Mouse (Mus musculus): ENCODE results near the gene Apmap.
"Not testable (repeated sequence)": the region's sequence is repeated elsewhere in the genome, so short reads cannot be mapped to it uniquely, and the experiment has no call there.

The Apmap gene

DNA sequence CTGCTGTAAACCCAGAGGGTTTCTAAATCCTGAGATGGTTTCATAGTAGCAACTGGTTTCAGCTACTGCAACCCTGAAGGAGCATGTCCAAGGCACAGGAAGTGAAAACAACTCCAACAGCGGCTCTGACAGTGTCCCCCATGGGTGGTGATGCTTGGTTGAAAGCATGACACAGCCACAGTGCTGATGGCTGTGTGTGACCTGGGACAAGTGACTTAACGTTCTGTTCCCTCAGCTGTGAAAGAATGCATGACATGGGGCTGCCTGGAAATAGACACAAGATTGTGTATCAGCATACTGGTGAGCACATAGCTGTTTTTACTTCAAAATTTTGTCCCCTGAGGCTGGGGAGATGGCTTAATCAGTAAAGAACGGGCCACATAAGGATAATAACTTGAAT lies 13.3 kb upstream of the Apmap start:
- no peak for DNase-seq (ENCODE audit: low read depth, low spot score)

GRCm38 (mm10) chr2:150610097-150610496 lies 1.7 kb upstream of the Apmap start:
- no peak for DNase-seq (ENCODE audit: low read depth, low spot score)

GRCm38 (mm10) chr2:150608872-150609560 lies 649 bp upstream of the Apmap start:
- peak; percentile 82 for DNase-seq (ENCODE audit: low read depth, low spot score)

GRCm38 (mm10) chr2:150607086-150607485 lies 1.3 kb downstream of the Apmap start:
- DNase-seq (ENCODE audit: low read depth, low spot score) = no peak

DNA sequence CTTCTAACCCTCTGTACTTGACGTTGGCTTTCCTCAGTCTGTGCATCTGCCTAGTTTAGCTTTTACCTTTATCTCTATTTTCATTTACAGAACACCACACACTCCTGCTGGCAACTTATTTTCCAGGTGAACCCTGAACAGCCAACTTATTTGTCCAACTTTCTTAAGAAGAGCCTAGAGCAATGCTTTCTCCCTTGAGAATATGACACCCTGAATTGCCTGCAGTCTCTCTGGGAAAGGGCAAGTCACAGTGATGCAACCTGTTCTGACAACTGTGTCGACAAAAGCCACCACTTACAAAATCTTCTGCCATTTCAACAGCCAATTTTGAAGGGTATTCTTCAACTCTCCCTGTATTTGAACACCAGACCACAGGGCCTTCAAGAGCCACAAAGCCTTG lies 3.6 kb downstream of the Apmap start:
- no peak for DNase-seq (ENCODE audit: low read depth, low spot score)

DNA sequence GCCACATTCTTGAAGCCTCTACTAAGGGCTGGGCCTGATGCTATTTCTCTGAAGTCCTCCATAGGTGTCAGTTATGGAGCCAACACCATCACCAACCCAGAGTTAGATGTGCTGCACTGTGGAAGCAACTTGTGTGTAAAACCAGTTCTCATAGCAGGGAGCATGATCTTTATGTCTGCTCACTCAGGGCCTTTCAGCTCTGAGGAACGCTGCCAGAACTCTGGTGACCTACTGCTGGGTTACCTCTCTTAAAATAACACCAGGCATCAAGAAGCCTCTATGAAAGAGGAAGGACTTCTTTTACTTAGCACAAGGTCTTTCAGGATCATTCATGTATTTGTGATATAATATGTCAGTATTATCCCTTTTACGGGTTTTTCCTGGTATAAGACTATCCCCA lies 6.2 kb downstream of the Apmap start:
- DNase-seq (ENCODE audit: low read depth, low spot score) = peak; percentile 50

DNA sequence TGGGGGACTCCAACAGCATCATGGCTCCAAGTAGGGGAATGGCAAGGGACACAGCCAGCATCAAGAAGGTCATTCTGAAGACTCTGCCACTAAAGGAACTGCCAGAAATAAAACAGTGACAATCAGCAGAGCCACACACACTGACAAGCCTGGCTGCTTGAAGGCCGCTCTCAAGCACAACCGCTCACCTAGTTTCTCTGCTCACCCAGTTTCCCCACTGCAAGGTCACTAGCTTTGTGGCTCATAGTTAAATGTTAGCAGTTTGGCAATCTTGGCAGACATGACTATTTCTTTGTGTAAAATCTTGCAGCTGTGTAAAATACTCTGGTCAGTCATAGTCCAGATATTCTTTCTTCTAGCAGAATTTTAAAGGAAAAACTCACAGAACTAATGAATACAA lies 8.1 kb downstream of the Apmap start:
- DNase-seq (ENCODE audit: low read depth, low spot score) = no peak

GRCm38 (mm10) chr2:150595411-150596190 lies 12.8 kb downstream of the Apmap start:
- no peak for DNase-seq (ENCODE audit: low read depth, low spot score)

DNA sequence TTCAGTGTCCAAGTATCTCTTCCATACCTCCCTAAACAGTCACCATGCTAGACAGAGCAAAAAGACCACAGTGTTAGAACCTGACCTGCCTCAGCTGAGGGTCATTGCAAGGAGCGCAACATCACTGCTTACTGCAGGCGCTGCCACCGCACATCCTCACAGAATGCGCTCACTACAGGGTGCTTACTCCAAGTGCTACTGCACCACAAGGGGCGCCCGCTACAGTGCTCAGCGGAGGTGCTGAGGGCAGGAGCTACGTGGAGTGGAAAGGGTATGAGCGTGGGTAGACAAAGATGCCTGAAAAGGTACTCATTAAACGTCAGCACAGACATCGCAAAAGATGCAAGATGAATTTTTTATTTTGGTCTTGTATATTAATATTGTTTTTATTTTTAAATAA lies 19.3 kb downstream of the Apmap start:
- no peak for DNase-seq (ENCODE audit: low read depth, low spot score)

DNA sequence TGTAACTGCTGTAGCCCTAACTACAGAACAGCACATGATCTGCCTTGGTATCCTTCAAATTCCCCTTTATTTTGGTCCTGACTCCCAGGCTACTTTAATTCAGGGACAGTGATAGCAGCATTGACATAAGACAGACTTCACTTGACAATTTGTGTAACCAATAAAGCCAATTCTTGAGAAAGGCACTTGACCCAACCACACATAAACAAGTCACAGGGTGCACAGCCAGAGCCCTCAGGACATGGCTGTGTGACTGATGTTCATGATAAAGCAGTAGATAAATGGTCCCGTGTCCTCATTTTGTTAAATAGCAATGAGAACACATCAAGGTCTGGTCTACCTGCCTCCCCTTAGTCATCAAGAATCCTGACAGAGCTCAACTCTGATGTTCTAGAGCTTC lies 28.7 kb downstream of the Apmap start:
- DNase-seq (ENCODE audit: low read depth, low spot score) = no peak

GRCm38 (mm10) chr2:150578603-150579002 lies 29.8 kb downstream of the Apmap start:
- DNase-seq (ENCODE audit: low read depth, low spot score) = no peak

- no peak for DNase-seq (ENCODE audit: low read depth, low spot score)
Measured at GRCm38 (mm10) chr2:150576256-150576655, 32.1 kb downstream of the Apmap start.

DNA sequence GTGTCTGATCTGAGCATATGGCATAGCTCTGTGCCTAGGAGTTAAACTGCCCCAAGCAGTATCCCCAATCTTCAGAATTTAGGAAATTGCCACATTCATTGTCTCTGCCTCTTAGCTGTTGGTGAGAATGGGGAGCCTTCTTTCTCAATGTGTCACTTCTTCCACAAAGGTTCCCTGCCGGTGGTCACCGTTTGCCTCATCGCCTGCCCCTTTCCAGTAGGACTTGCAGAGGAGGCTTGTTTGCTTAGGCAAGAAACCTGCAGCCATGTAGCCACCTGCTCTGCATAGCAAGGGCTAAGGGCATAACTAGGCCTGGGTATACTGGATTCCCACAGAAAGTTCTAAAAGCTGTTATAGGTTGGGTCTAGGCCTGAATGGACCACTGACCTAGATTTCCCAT lies 35.9 kb downstream of the Apmap start:
- DNase-seq (ENCODE audit: low read depth, low spot score) = no peak

GRCm38 (mm10) chr2:150570761-150571160 lies 37.6 kb downstream of the Apmap start:
- no peak for DNase-seq (ENCODE audit: low read depth, low spot score)

GRCm38 (mm10) chr2:150569847-150570590 lies 38.3 kb downstream of the Apmap start, which contains the start of gene Cst7:
Cst7 (plus strand) TSS chr2:150570415.
- peak; percentile 51 for DNase-seq (ENCODE audit: low read depth, low spot score)

DNA sequence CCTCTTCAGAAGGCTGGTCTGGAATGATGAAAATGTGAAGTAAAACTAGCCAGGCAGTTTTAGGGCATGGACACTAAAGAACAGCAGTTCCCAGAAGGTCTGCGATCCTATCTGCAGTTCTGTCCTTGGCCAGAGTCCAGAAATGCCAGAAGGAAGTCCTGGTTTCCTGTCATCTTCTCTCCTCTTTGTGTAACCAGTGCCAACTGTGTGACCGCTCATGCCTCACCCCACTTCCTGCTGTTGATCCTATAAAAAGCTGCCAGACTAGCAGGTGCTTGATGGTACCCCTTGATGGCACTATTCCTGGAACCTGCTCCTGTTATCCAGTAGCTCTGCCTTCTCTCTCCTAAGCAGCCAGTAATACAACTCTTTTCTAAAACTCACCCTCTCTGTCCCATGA lies 41.3 kb downstream of the Apmap start:
- peak; percentile 13 for DNase-seq (ENCODE audit: low read depth, low spot score)

- peak; percentile 73 for DNase-seq (ENCODE audit: low read depth, low spot score)
Measured at GRCm38 (mm10) chr2:150558568-150558967, 49.8 kb downstream of the Apmap start.

DNA sequence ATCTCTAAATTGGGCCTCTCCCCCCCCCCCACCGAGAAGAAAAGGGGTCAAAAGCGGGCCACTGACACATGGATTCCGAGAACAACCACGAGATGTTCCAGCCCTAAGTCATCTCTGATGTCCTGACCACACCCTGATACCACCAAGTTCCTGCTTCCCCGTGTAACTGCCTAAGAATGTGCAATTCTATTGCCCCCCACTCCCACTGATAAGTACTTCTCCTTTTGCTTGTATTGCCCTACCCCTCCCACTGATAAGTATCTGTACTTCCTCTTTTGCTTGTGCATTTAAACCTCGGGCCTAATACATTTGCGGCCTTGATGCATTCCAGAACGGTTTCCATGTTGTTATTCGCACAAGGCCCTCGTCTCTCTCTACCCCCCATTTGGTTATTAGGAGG lies 58.8 kb downstream of the Apmap start:
- DNase-seq (ENCODE audit: low read depth, low spot score) = not testable (repeated sequence)
